Mouse (Mus musculus) liver, embryonic 15.5 days (tissue): ENCODE measurements around the gene Cacng7. TPM values are rescaled to one million over a fixed set of nuclear protein-coding genes. Genes with fewer than 3 reads are reported as not detected.

ENCODE experiments used
- ATAC-seq: fragments of 200-750 bp; cut with Nextera tagmentation; 2 replicates; pipeline ENCODE4 v1.8.0; 2017; ENCODE audit warnings: moderate number of reproducible peaks, mild to moderate bottlenecking, moderate library complexity; ENCODE audit not compliant: insufficient read depth
- H3K27ac ChIP-seq: fragments of 300-500 bp; sonication (generic); replicated peaks from 2 replicates; pipeline ENCODE4 v1.5.1; 2015; ENCODE audit warnings: mild to moderate bottlenecking, inconsistent platforms
- H3K27me3 ChIP-seq: fragments of 300-500 bp; sonication (generic); 2 replicates; pipeline ENCODE4 v1.6.1; 2015; ENCODE audit warnings: mild to moderate bottlenecking, inconsistent platforms
- H3K36me3 ChIP-seq: fragments of 300-500 bp; sonication (generic); replicated peaks from 2 replicates; pipeline ENCODE4 v1.6.1; 2015; ENCODE audit warnings: moderate library complexity, mild to moderate bottlenecking, inconsistent platforms
- H3K4me1 ChIP-seq: fragments of 300-500 bp; sonication (generic); replicated peaks from 2 replicates; pipeline ENCODE4 v1.6.1; 2015; ENCODE audit warnings: inconsistent platforms
- H3K4me2 ChIP-seq: fragments of 300-500 bp; sonication (generic); 2 replicates; pipeline ENCODE4 v1.6.1; 2015; ENCODE audit warnings: moderate library complexity, mild to moderate bottlenecking, inconsistent platforms
- H3K4me3 ChIP-seq: fragments of 300-500 bp; sonication (generic); replicated peaks from 2 replicates; pipeline ENCODE4 v1.5.1; 2015; ENCODE audit warnings: mild to moderate bottlenecking, inconsistent platforms
- H3K9ac ChIP-seq: fragments of 300-500 bp; sonication (generic); 2 replicates; pipeline ENCODE4 v1.6.1; 2015; ENCODE audit warnings: moderate library complexity, mild to moderate bottlenecking, inconsistent platforms
- H3K9me3 ChIP-seq: fragments of 300-500 bp; sonication (generic); replicated peaks from 2 replicates; pipeline ENCODE4 v1.6.1; 2016; ENCODE audit warnings: inconsistent platforms
- WGBS: fragments of 180-500 bp; shearing (Covaris S2); methylation state at CpG from one replicate; pipeline ENCODE4 v1.1.7; 2015; ENCODE audit warnings: mixed read lengths; ENCODE audit not compliant: insufficient replicate concordance; 5-methylcytosine and 5-hydroxymethylcytosine counted together
- polyA plus RNA-seq: library from polyadenylated mRNA; unstranded; fragments of >200 nt; fragmentation: Nextera tagmentation; extraction: Ambion mirVana; gene quantifications from 2 replicates; pipeline ENCODE4 v1.2.1, GENCODE M21; 2015

Gene Cacng7
- polyA plus RNA-seq, 1 experiment from 2014 or later: 0.03 TPM

- H3K27ac ChIP-seq: no peak overlapping the region
Measured at GRCm38 (mm10) chr7:3370407-3370806, 37.7 kb downstream of the Cacng7 start.

DNA sequence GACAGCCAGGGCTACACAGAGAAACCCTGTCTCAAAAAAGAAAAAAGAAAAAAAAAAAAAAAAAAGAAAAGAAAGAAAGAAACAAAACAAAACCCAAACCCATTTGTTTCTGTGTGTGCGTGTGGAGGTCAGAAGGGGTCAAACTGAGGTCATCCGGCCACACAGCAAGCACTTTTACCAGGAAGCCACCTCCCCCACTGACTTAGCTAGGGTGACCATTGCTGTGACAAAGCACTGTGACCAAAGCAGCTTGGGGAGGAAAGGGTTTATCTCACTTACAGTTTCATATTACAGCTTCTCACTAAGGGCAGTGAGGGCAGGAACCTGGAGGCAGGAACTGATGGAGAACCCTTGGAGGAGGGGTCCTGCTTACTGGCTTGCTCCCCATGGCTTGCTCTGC lies 39.6 kb downstream of the Cacng7 start:
- H3K27me3 ChIP-seq: peaks cover 18% of the 10 kb centered on the region
- ATAC-seq: no peak
- H3K4me3 ChIP-seq: no peak overlapping the region
- H3K36me3 ChIP-seq: no peaks in the 10 kb centered on the region
- H3K9me3 ChIP-seq: no peaks in the 10 kb centered on the region
- WGBS: 55% methylated on average over 2 of the region's 2 CpGs
- H3K9ac ChIP-seq: no peak overlapping the region
- no peak overlapping the region for H3K27ac ChIP-seq
- no peaks in the 10 kb centered on the region for H3K4me1 ChIP-seq
- H3K4me2 ChIP-seq: no peak overlapping the region

More at GRCm38 (mm10) chr7:3370407-3370806, 37.7 kb downstream of the Cacng7 start:
- Histone ChIP-seq H3K27me3 (peaks cover 37% of the 10 kb centered on the region), H3K4me3 (no peak overlapping the region), H3K36me3 (no peaks in the 10 kb centered on the region), H3K4me2 (no peak overlapping the region), H3K9me3 (no peaks in the 10 kb centered on the region), H3K9ac (no peak overlapping the region), H3K4me1 (no peaks in the 10 kb centered on the region)
- ATAC-seq: no peak
- 38% methylated on average over 4 of the region's 4 CpGs for WGBS

DNA sequence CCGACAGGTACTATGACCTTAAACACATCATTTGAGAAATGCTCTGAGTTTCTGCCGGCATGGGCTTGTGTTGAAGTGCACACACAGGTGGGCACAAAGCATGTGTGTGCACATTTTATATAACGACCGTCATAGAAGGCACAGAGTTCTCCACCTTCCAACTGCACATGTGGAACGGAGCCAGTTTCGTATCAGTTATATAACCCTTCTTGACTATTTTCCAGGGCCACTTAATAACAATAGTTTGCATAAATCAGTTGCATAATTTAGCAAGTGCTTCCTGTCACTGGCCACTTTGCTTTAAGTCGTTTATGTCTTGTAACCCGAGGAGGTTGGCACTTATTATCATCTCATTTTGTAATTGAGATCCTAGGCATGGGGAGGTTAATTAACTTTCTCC lies 41.0 kb downstream of the Cacng7 start:
- H3K4me3 ChIP-seq: no peak overlapping the region
- no peak overlapping the region for H3K4me2 ChIP-seq
- 70% methylated on average over 8 of the region's 8 CpGs for WGBS
- H3K36me3 ChIP-seq: no peaks in the 10 kb centered on the region
- H3K9me3 ChIP-seq: no peaks in the 10 kb centered on the region
- peaks cover 4% of the 10 kb centered on the region; the same call in 1 of the 2 replicates for H3K27me3 ChIP-seq
- no peak for ATAC-seq
- H3K4me1 ChIP-seq: no peaks in the 10 kb centered on the region
- H3K9ac ChIP-seq: no peak overlapping the region
- no peak overlapping the region for H3K27ac ChIP-seq

- no peak for ATAC-seq
- Histone ChIP-seq H3K4me1 (no peaks in the 10 kb centered on the region), H3K36me3 (no peaks in the 10 kb centered on the region), H3K4me2 (no peak overlapping the region), H3K27ac (no peak overlapping the region), H3K9me3 (no peaks in the 10 kb centered on the region), H3K9ac (no peak overlapping the region), H3K27me3 (no peaks in the 10 kb centered on the region), H3K4me3 (no peak overlapping the region)
- WGBS: 45% methylated on average over 4 of the region's 4 CpGs
Measured at GRCm38 (mm10) chr7:3376831-3377230, 44.1 kb downstream of the Cacng7 start.

- no peaks in the 10 kb centered on the region for H3K36me3 ChIP-seq
- H3K9me3 ChIP-seq: no peaks in the 10 kb centered on the region
- no peaks in the 10 kb centered on the region for H3K4me1 ChIP-seq
- no peak overlapping the region for H3K4me3 ChIP-seq
- H3K4me2 ChIP-seq: no peak overlapping the region
- H3K9ac ChIP-seq: no peak overlapping the region
- no peaks in the 10 kb centered on the region for H3K27me3 ChIP-seq
- no peak overlapping the region for H3K27ac ChIP-seq
- 72% methylated on average over 9 of the region's 9 CpGs for WGBS
- no peak for ATAC-seq
Measured at GRCm38 (mm10) chr7:3382123-3382522, 49.4 kb downstream of the Cacng7 start.

DNA sequence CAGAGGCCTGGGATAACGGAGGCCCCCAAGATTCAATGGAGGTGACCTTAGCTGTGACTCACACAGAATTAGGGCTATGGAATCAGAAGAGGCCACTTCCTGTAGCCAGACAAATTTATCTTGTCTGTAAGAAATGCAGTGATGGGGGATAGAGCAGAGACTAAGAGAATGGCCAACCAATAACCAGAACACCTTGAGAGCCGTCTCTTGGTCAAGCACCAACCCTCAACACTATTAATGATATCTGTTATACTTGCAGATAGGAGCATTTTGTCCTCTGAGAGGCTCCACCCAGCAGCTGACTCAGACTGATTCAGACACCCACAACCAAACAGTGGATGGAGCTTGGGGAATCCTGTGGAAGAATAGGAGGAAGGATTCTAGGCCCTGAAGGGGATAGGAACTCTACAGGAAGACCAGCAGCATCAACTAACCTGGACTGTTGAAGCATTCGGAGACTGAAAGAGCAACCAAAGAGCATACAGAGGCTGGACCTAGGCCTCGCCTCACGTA lies 52.1 kb downstream of the Cacng7 start:
- no peaks in the 10 kb centered on the region for H3K36me3 ChIP-seq
- no peak for ATAC-seq
- H3K4me3 ChIP-seq: no peak overlapping the region
- no peaks in the 10 kb centered on the region for H3K4me1 ChIP-seq
- H3K4me2 ChIP-seq: no peak overlapping the region
- H3K27ac ChIP-seq: no peak overlapping the region
- 57% methylated on average over 5 of the region's 5 CpGs for WGBS
- no peak overlapping the region for H3K9ac ChIP-seq
- H3K27me3 ChIP-seq: peaks cover 9% of the 10 kb centered on the region; the same call in 1 of the 2 replicates
- H3K9me3 ChIP-seq: no peaks in the 10 kb centered on the region

- no peak for ATAC-seq
- peaks cover 14% of the 10 kb centered on the region; the same call in 1 of the 2 replicates for H3K27me3 ChIP-seq
- H3K4me3 ChIP-seq: no peak overlapping the region
- H3K9me3 ChIP-seq: no peaks in the 10 kb centered on the region
- no peaks in the 10 kb centered on the region for H3K4me1 ChIP-seq
- no peak overlapping the region for H3K27ac ChIP-seq
- WGBS: 55% methylated on average over 6 of the region's 6 CpGs
- no peak overlapping the region for H3K4me2 ChIP-seq
- no peaks in the 10 kb centered on the region for H3K36me3 ChIP-seq
- H3K9ac ChIP-seq: no peak overlapping the region
Measured at GRCm38 (mm10) chr7:3386036-3386730, 53.4 kb downstream of the Cacng7 start.

- H3K9ac ChIP-seq: no peak overlapping the region
- H3K36me3 ChIP-seq: no peaks in the 10 kb centered on the region
- H3K4me2 ChIP-seq: no peak overlapping the region
- no peaks in the 10 kb centered on the region for H3K9me3 ChIP-seq
- H3K27ac ChIP-seq: no peak overlapping the region
- H3K27me3 ChIP-seq: peaks cover 16% of the 10 kb centered on the region; the same call in 1 of the 2 replicates
- ATAC-seq: no peak
- 75% methylated on average over 18 of the region's 18 CpGs for WGBS
- H3K4me1 ChIP-seq: no peaks in the 10 kb centered on the region
- no peak overlapping the region for H3K4me3 ChIP-seq
Measured at GRCm38 (mm10) chr7:3387761-3388160, 55.0 kb downstream of the Cacng7 start.

GRCm38 (mm10) chr7:3388885-3389284 lies 56.1 kb downstream of the Cacng7 start:
- Histone ChIP-seq H3K4me3 (no peak overlapping the region), H3K9me3 (no peaks in the 10 kb centered on the region), H3K4me2 (no peak overlapping the region), H3K36me3 (no peaks in the 10 kb centered on the region), H3K27me3 (peaks cover 16% of the 10 kb centered on the region; the same call in 1 of the 2 replicates), H3K4me1 (no peaks in the 10 kb centered on the region), H3K9ac (no peak overlapping the region), H3K27ac (no peak overlapping the region)
- ATAC-seq: no peak
- WGBS: 15% methylated on average over 6 of the region's 6 CpGs

- H3K4me1 ChIP-seq: no peaks in the 10 kb centered on the region
- H3K36me3 ChIP-seq: no peaks in the 10 kb centered on the region
- H3K9ac ChIP-seq: no peak overlapping the region
- no peak overlapping the region for H3K27ac ChIP-seq
- whole genome bisulfite sequencing: under 1% methylated on average over 17 of the region's 17 CpGs
- peaks cover 16% of the 10 kb centered on the region; the same call in 1 of the 2 replicates for H3K27me3 ChIP-seq
- no peak overlapping the region for H3K4me2 ChIP-seq
- no peak overlapping the region for H3K4me3 ChIP-seq
- no peak for ATAC-seq
- no peaks in the 10 kb centered on the region for H3K9me3 ChIP-seq
Measured at GRCm38 (mm10) chr7:3389444-3390412, 57.0 kb downstream of the Cacng7 start.
